Mouse (Mus musculus): ENCODE measurements around the gene Lrrfip1. TPM values are rescaled to one million over a fixed set of nuclear protein-coding genes. Genes with fewer than 3 reads are reported as not detected.

The Lrrfip1 gene
- polyA plus RNA-seq, 1 experiment from 2014 or later, result 30.1 TPM

- no peak overlapping the region for H3K4me3 ChIP-seq (replicated peaks; ENCODE audit: low read depth, low read length)
- H3K9ac ChIP-seq (replicated peaks; ENCODE audit: low read length), result no peak overlapping the region
- ATAC-seq (ENCODE audit: low FRiP score, low TSS enrichment) (no peak), DNase-seq (no peak)
- no peak overlapping the region for H3K4me2 ChIP-seq (ENCODE audit: low read length)
- H3K4me1 ChIP-seq (ENCODE audit: control insufficient read depth, insufficient read depth, low read length), result 0 out of 2 replicates have a peak, but pooled peaks cover 4% of the 10 kb centered on the region
- H3K27ac ChIP-seq (replicated peaks; ENCODE audit: low read depth, low read length), result no peak overlapping the region
- H3K27me3 ChIP-seq (ENCODE audit: control insufficient read depth, insufficient read depth, low read length), result no peaks in the 10 kb centered on the region
- H3K36me3 ChIP-seq (ENCODE audit: control insufficient read depth, insufficient read depth, low read length), result no peaks in the 10 kb centered on the region
- H3K9me3 ChIP-seq (ENCODE audit: control insufficient read depth, low read length), result no peaks in the 10 kb centered on the region
- WGBS, result 92% methylated on average over 5 of the region's 5 CpGs
These were observed 95.5 kb downstream of the Lrrfip1 start for GRCm38 (mm10) chr1:91094001-91094400.

- DNase-seq, result no peak
- Histone ChIP-seq H3K36me3 (ENCODE audit: control insufficient read depth, insufficient read depth, low read length) (no peaks in the 10 kb centered on the region), H3K9ac (replicated peaks; ENCODE audit: low read length) (no peak overlapping the region), H3K4me3 (replicated peaks; ENCODE audit: low read depth, low read length) (no peak overlapping the region), H3K27me3 (ENCODE audit: control insufficient read depth, insufficient read depth, low read length) (no peaks in the 10 kb centered on the region), H3K9me3 (ENCODE audit: control insufficient read depth, low read length) (no peaks in the 10 kb centered on the region), H3K4me2 (ENCODE audit: low read length) (no peak overlapping the region), H3K4me1 (ENCODE audit: control insufficient read depth, insufficient read depth, low read length) (0 out of 2 replicates have a peak, but pooled peaks cover 4% of the 10 kb centered on the region), H3K27ac (replicated peaks; ENCODE audit: low read depth, low read length) (no peak overlapping the region)
- ATAC-seq (ENCODE audit: low FRiP score, low TSS enrichment), result no peak
- WGBS, result 85% methylated on average over 3 of the region's 3 CpGs
These were observed 96.7 kb downstream of the Lrrfip1 start for GRCm38 (mm10) chr1:91095258-91095657.

GRCm38 (mm10) chr1:91095853-91096252, 97.3 kb downstream of the Lrrfip1 start:
- 43% methylated on average over 1 of the region's 1 CpGs for WGBS
- H3K9ac ChIP-seq (replicated peaks; ENCODE audit: low read length), result no peak overlapping the region
- no peaks in the 10 kb centered on the region for H3K27me3 ChIP-seq (ENCODE audit: control insufficient read depth, insufficient read depth, low read length)
- DNase-seq, result no peak
- H3K27ac ChIP-seq (replicated peaks; ENCODE audit: low read depth, low read length), result no peak overlapping the region
- H3K9me3 ChIP-seq (ENCODE audit: control insufficient read depth, low read length), result no peaks in the 10 kb centered on the region
- no peak overlapping the region for H3K4me2 ChIP-seq (ENCODE audit: low read length)
- H3K4me3 ChIP-seq (replicated peaks; ENCODE audit: low read depth, low read length), result no peak overlapping the region
- no peak for ATAC-seq (ENCODE audit: low FRiP score, low TSS enrichment)
- no peaks in the 10 kb centered on the region for H3K36me3 ChIP-seq (ENCODE audit: control insufficient read depth, insufficient read depth, low read length)
- H3K4me1 ChIP-seq (ENCODE audit: control insufficient read depth, insufficient read depth, low read length), result 0 out of 2 replicates have a peak, but pooled peaks cover 4% of the 10 kb centered on the region

- H3K4me3 ChIP-seq (replicated peaks; ENCODE audit: low read depth, low read length), result no peak overlapping the region
- 83% methylated on average over 5 of the region's 5 CpGs for WGBS
- H3K27ac ChIP-seq (replicated peaks; ENCODE audit: low read depth, low read length), result no peak overlapping the region
- no peaks in the 10 kb centered on the region for H3K27me3 ChIP-seq (ENCODE audit: control insufficient read depth, insufficient read depth, low read length)
- H3K9ac ChIP-seq (replicated peaks; ENCODE audit: low read length), result no peak overlapping the region
- no peaks in the 10 kb centered on the region for H3K4me1 ChIP-seq (ENCODE audit: control insufficient read depth, insufficient read depth, low read length)
- no peak for ATAC-seq (ENCODE audit: low FRiP score, low TSS enrichment)
- no peak for DNase-seq
- no peaks in the 10 kb centered on the region for H3K36me3 ChIP-seq (ENCODE audit: control insufficient read depth, insufficient read depth, low read length)
- no peak overlapping the region for H3K4me2 ChIP-seq (ENCODE audit: low read length)
- H3K9me3 ChIP-seq (ENCODE audit: control insufficient read depth, low read length), result no peaks in the 10 kb centered on the region
These were observed 98.0 kb downstream of the Lrrfip1 start for GRCm38 (mm10) chr1:91096490-91096889.

GRCm38 (mm10) chr1:91097283-91097834, 98.8 kb downstream of the Lrrfip1 start:
- Histone ChIP-seq H3K4me2 (ENCODE audit: low read length) (no peak overlapping the region), H3K36me3 (ENCODE audit: control insufficient read depth, insufficient read depth, low read length) (no peaks in the 10 kb centered on the region), H3K27ac (replicated peaks; ENCODE audit: low read depth, low read length) (no peak overlapping the region), H3K4me1 (ENCODE audit: control insufficient read depth, insufficient read depth, low read length) (no peaks in the 10 kb centered on the region), H3K9me3 (ENCODE audit: control insufficient read depth, low read length) (no peaks in the 10 kb centered on the region), H3K9ac (replicated peaks; ENCODE audit: low read length) (no peak overlapping the region), H3K4me3 (replicated peaks; ENCODE audit: low read depth, low read length) (no peak overlapping the region), H3K27me3 (ENCODE audit: control insufficient read depth, insufficient read depth, low read length) (no peaks in the 10 kb centered on the region)
- no peak for DNase-seq
- no peak for ATAC-seq (ENCODE audit: low FRiP score, low TSS enrichment)
- 94% methylated on average over 11 of the region's 11 CpGs for WGBS

- no peaks in the 10 kb centered on the region for H3K27me3 ChIP-seq (ENCODE audit: control insufficient read depth, insufficient read depth, low read length)
- 3% methylated on average over 6 of the region's 6 CpGs for WGBS
These were observed 100.3 kb downstream of the Lrrfip1 start for GRCm38 (mm10) chr1:91098887-91099286.

GRCm38 (mm10) chr1:91101709-91102440, 103.3 kb downstream of the Lrrfip1 start:
- Histone ChIP-seq H3K36me3 (ENCODE audit: control insufficient read depth, insufficient read depth, low read length) (peaks cover 6% of the 10 kb centered on the region; the same call in 1 of the 2 replicates), H3K9me3 (ENCODE audit: control insufficient read depth, low read length) (no peaks in the 10 kb centered on the region), H3K4me1 (ENCODE audit: control insufficient read depth, insufficient read depth, low read length) (no peaks in the 10 kb centered on the region), H3K27ac (replicated peaks; ENCODE audit: low read depth, low read length) (no peak overlapping the region), H3K4me3 (replicated peaks; ENCODE audit: low read depth, low read length) (no peak overlapping the region), H3K27me3 (ENCODE audit: control insufficient read depth, insufficient read depth, low read length) (no peaks in the 10 kb centered on the region), H3K4me2 (ENCODE audit: low read length) (no peak overlapping the region), H3K9ac (replicated peaks; ENCODE audit: low read length) (no peak overlapping the region)
- WGBS, result 69% methylated on average over 11 of the region's 11 CpGs
- ATAC-seq (ENCODE audit: low FRiP score, low TSS enrichment), result no peak
- peak; percentile 19 for DNase-seq

More at GRCm38 (mm10) chr1:91098887-91099286, 100.3 kb downstream of the Lrrfip1 start:
- DNase-seq (peak; percentile 75), ATAC-seq (ENCODE audit: low FRiP score, low TSS enrichment) (no peak)
- no peaks in the 10 kb centered on the region for H3K9me3 ChIP-seq (ENCODE audit: control insufficient read depth, low read length)
- H3K4me1 ChIP-seq (ENCODE audit: control insufficient read depth, insufficient read depth, low read length), result no peaks in the 10 kb centered on the region
- no peak overlapping the region for H3K9ac ChIP-seq (replicated peaks; ENCODE audit: low read length)
- no peak overlapping the region; the same call in 1 of the 2 replicates for H3K27ac ChIP-seq (replicated peaks; ENCODE audit: low read depth, low read length)
- H3K36me3 ChIP-seq (ENCODE audit: control insufficient read depth, insufficient read depth, low read length), result peaks cover 3% of the 10 kb centered on the region; the same call in 1 of the 2 replicates
- no peak overlapping the region for H3K4me2 ChIP-seq (ENCODE audit: low read length)
- H3K4me3 ChIP-seq (replicated peaks; ENCODE audit: low read depth, low read length), result no peak overlapping the region

- Histone ChIP-seq H3K9ac (replicated peaks; ENCODE audit: low read length) (no peak overlapping the region), H3K4me3 (replicated peaks; ENCODE audit: low read depth, low read length) (no peak overlapping the region), H3K36me3 (ENCODE audit: control insufficient read depth, insufficient read depth, low read length) (peaks cover 8% of the 10 kb centered on the region; the same call in 1 of the 2 replicates), H3K4me1 (ENCODE audit: control insufficient read depth, insufficient read depth, low read length) (no peaks in the 10 kb centered on the region), H3K27ac (replicated peaks; ENCODE audit: low read depth, low read length) (no peak overlapping the region), H3K4me2 (ENCODE audit: low read length) (no peak overlapping the region), H3K9me3 (ENCODE audit: control insufficient read depth, low read length) (no peaks in the 10 kb centered on the region), H3K27me3 (ENCODE audit: control insufficient read depth, insufficient read depth, low read length) (no peaks in the 10 kb centered on the region)
- DNase-seq (no peak), ATAC-seq (ENCODE audit: low FRiP score, low TSS enrichment) (no peak)
- WGBS, result 93% methylated on average over 15 of the region's 15 CpGs
These were observed 104.9 kb downstream of the Lrrfip1 start for GRCm38 (mm10) chr1:91103366-91103983.
